Mouse (Mus musculus) stomach, embryonic 16.5 days (tissue): ENCODE results near the gene Hoxc13. TPM values are rescaled to one million over a fixed set of nuclear protein-coding genes. Genes with fewer than 3 reads are reported as not detected.

ENCODE experiments used
- ATAC-seq: fragments of 200-750 bp; cut with Nextera tagmentation; 2 replicates; pipeline ENCODE4 v1.8.0; 2017; ENCODE audit warnings: moderate number of reproducible peaks, moderate TSS enrichment; ENCODE audit not compliant: insufficient read depth, low FRiP score
- H3K27ac ChIP-seq: fragments of 300-500 bp; sonication (generic); 2 replicates; pipeline ENCODE4 v1.5.1; 2014; ENCODE audit warnings: low read length
- H3K27me3 ChIP-seq: fragments of 300-500 bp; sonication (generic); 2 replicates; pipeline ENCODE4 v1.6.1; 2014; ENCODE audit warnings: low read length, control low read depth, mixed read lengths; ENCODE audit not compliant: control insufficient read depth, insufficient read depth
- H3K36me3 ChIP-seq: fragments of 300-500 bp; sonication (generic); 2 replicates; pipeline ENCODE4 v1.6.1; 2014; ENCODE audit warnings: low read length; ENCODE audit not compliant: control insufficient read depth, insufficient read depth
- H3K4me1 ChIP-seq: fragments of 300-500 bp; sonication (generic); 2 replicates; pipeline ENCODE4 v1.6.1; 2014; ENCODE audit warnings: low read length, control low read depth, mixed read lengths; ENCODE audit not compliant: control insufficient read depth, insufficient read depth
- H3K4me2 ChIP-seq: fragments of 300-500 bp; sonication (generic); 2 replicates; pipeline ENCODE4 v1.6.1; 2014; ENCODE audit warnings: low read depth, low read length, mixed read lengths
- H3K4me3 ChIP-seq: fragments of 300-500 bp; sonication (generic); replicated peaks from 2 replicates; pipeline ENCODE4 v1.5.1; 2014; ENCODE audit warnings: mild to moderate bottlenecking, low read length
- H3K9ac ChIP-seq: fragments of 300-500 bp; sonication (generic); 2 replicates; pipeline ENCODE4 v1.6.1; 2014; ENCODE audit warnings: low read length
- H3K9me3 ChIP-seq: fragments of 300-500 bp; sonication (generic); replicated peaks from 2 replicates; pipeline ENCODE4 v1.6.1; 2016; ENCODE audit warnings: low read length, control low read depth; ENCODE audit not compliant: control insufficient read depth
- WGBS: fragments of 180-500 bp; shearing (Covaris S2); extraction: QIAGEN DNeasy Blood & Tissue Kit; methylation state at CpG from one replicate; pipeline ENCODE4 v1.1.7; 2014; 5-methylcytosine and 5-hydroxymethylcytosine counted together
- polyA plus RNA-seq: library from polyadenylated mRNA; unstranded; fragments of >200 nt; fragmentation: Nextera tagmentation; extraction: Ambion mirVana; gene quantifications from 2 replicates; pipeline ENCODE4 v1.2.1, GENCODE M21; 2015

Gene Hoxc13
- polyA plus RNA-seq, 1 experiment from 2014 or later = not detected

DNA sequence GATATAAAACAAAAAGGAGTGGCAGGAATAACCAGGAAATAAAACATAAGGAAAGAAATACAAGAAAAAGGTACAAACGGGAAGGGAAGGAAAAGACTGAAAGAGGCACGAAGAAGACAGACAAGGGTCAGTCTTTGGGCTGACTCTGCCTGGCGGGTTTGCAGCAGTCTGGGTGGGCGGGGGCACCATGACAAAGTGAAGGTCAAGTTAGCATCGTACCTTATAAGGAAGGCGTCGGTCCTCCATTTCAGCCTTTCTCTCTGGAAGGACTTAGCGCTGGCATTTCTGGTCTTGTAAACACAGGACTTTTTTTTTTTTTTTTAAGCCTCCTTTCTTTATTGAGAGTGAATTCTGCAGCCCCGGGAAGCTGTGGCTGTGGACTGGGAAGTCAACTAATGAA lies 26.4 kb downstream of the Hoxc13 start:
- Histone ChIP-seq H3K4me3 (no peak overlapping the region), H3K27me3 (peaks cover 90% of the 10 kb centered on the region), H3K9ac (no peak overlapping the region), H3K9me3 (no peaks in the 10 kb centered on the region), H3K4me1 (no peaks in the 10 kb centered on the region), H3K36me3 (no peaks in the 10 kb centered on the region), H3K4me2 (no peak overlapping the region), H3K27ac (no peak overlapping the region)
- no peak for ATAC-seq
- 1% methylated on average over 9 of the region's 9 CpGs for WGBS

DNA sequence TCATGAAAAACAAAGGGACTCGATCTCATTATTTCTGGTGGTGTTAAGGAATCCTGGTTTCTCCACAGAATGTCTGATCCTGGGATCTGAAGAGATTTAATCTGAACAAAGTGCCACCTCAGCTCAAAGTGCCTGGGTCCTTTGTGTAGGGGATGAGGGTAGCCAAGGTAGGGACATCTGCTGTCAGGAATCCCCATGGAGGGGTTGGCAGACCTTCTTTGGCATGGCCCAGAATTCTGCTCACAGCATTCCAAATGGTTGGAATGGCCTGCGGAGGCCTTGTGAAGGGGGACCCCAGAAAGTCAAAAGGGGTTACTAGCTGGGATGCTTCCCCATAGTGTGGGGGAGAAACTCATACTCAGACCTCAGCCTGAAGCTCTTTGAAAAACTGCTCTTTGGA lies 27.9 kb downstream of the Hoxc13 start:
- H3K27ac ChIP-seq = no peak overlapping the region
- no peaks in the 10 kb centered on the region for H3K9me3 ChIP-seq
- peaks cover 90% of the 10 kb centered on the region for H3K27me3 ChIP-seq
- no peaks in the 10 kb centered on the region for H3K4me1 ChIP-seq
- no peaks in the 10 kb centered on the region for H3K36me3 ChIP-seq
- ATAC-seq = no peak
- no peak overlapping the region for H3K4me2 ChIP-seq
- WGBS = 19% methylated on average over 2 of the region's 2 CpGs
- H3K4me3 ChIP-seq = no peak overlapping the region
- no peak overlapping the region for H3K9ac ChIP-seq

DNA sequence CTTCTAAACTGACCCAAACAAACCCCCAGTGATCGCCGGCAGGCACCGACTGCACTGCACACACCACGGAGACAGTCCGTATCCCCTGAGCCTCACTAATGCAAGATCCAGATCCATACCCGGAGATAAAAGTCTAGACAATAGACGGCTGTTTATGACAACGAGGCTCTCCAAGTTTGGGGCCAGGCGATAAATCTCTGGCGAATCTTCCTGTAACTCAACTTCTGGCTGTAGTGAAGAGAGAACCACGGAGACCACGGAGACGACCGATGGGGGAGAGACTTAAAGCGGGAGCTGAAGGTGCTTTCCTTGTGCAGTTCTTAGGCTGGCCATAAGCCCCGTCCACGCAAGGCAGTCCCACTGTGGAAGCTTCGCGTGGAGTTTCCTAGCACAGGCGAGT lies 28.8 kb downstream of the Hoxc13 start:
- H3K4me3 ChIP-seq = no peak overlapping the region
- no peaks in the 10 kb centered on the region for H3K9me3 ChIP-seq
- no peaks in the 10 kb centered on the region for H3K36me3 ChIP-seq
- 2% methylated on average over 20 of the region's 20 CpGs for WGBS
- H3K9ac ChIP-seq = no peak overlapping the region
- H3K27me3 ChIP-seq = peaks cover 94% of the 10 kb centered on the region
- ATAC-seq = no peak
- H3K4me2 ChIP-seq = no peak overlapping the region
- H3K27ac ChIP-seq = no peak overlapping the region
- no peaks in the 10 kb centered on the region for H3K4me1 ChIP-seq

DNA sequence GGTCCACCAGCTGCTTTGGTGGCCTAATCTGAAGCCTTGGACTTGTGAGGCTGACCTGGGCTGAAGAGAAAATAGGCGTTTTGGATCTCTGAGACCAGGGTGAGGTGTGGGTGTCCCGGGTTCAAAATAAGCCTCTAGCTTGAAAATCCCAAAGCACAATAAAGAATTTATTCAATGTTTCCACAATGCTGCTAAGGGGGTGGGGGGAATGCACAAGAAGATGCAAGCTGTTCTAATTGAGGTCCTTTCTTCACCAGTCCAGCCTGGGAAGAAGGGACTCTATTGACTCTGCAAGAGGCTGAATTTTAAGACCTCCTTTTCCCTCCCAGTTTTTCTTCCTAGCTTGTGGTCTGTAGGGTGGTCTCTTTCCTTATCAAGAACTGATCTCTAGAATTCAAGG lies 30.0 kb downstream of the Hoxc13 start:
- no peak for ATAC-seq
- H3K9me3 ChIP-seq = no peaks in the 10 kb centered on the region
- no peak overlapping the region for H3K27ac ChIP-seq
- no peak overlapping the region for H3K4me2 ChIP-seq
- H3K4me3 ChIP-seq = no peak overlapping the region
- H3K4me1 ChIP-seq = no peaks in the 10 kb centered on the region
- no peak overlapping the region for H3K9ac ChIP-seq
- no peaks in the 10 kb centered on the region for H3K36me3 ChIP-seq
- WGBS = 12% methylated on average over 2 of the region's 2 CpGs
- H3K27me3 ChIP-seq = peaks cover 95% of the 10 kb centered on the region

DNA sequence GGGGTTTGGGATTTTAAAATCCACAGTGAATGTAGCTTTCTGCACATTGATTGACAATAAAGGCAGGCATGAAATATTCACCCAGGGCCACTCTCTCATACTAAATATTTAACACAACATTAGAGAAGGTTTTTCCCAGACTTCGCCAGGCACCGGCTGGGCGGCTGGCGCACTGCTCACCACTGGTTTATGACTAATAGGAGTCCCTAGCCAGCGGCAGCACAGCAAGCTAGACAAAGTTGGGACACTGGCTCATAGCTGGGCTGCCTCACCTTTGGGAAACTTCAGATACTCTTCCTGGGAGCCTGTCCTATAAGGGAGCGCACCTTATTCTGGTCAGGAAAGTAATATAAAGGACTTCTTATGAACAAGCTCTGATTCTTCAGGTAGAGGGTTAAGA lies 32.7 kb downstream of the Hoxc13 start:
- no peak overlapping the region for H3K27ac ChIP-seq
- H3K27me3 ChIP-seq = peaks cover 95% of the 10 kb centered on the region
- no peaks in the 10 kb centered on the region for H3K36me3 ChIP-seq
- no peaks in the 10 kb centered on the region for H3K9me3 ChIP-seq
- H3K4me3 ChIP-seq = no peak overlapping the region
- H3K4me1 ChIP-seq = no peaks in the 10 kb centered on the region
- 6% methylated on average over 6 of the region's 6 CpGs for WGBS
- ATAC-seq = no peak
- H3K4me2 ChIP-seq = no peak overlapping the region
- H3K9ac ChIP-seq = no peak overlapping the region

DNA sequence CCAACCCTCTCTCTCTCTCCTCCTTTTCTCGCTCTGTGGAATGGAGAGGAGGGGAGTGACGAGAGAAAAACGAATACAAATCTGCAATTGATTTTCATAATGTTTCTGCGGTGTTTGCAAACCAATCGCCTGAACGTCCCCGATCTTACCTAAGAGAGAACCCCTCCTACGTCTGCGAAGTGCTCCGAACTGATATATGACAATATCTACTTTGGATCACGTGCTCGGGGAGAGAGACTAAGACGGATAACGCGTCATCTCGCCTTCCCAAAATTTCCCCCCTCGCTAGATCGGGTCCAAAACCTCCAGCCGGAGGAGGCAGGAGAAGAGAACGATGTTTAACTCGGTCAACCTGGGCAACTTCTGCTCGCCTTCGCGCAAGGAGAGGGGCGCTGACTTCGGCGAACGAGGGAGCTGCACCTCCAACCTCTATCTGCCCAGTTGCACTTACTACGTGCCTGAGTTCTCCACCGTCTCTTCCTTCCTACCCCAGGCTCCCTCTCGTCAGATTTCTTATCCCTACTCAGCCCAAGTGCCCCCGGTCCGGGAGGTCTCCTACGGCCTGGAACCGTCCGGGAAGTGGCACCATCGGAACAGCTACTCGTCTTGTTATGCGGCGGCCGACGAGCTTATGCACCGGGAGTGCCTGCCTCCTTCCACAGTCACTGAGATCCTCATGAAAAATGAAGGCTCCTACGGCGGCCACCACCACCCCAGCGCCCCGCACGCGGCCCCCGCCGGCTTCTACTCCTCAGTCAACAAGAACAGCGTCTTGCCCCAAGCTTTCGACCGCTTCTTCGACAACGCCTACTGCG lies 33.5 kb downstream of the Hoxc13 start, which contains the start of gene Hoxc11:
TSS of gene Hoxc11 (plus strand) at position 236 of the 815 bp plus-strand sequence.
- ATAC-seq = no peak
- Histone ChIP-seq H3K9ac (no peak within 1 kb of the TSS), H3K27ac (no peak within 1 kb of the TSS)

DNA sequence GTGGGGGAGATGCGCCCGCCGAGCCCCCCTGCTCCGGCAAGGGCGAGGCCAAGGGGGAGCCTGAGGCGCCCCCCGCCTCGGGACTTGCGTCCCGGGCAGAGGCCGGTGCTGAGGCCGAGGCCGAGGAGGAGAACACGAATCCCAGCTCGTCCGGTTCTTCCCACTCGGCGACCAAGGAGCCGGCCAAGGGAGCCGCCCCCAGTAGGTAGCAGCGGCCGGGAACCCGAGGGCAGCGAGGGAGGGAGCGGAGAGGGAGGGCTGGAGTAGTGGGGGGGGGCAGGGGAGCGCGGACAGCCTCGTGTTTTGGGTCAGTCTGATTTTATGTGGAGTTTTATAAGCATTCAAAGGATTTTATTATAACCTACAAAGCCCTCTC lies 34.1 kb downstream of the Hoxc13 start:
- no peaks in the 10 kb centered on the region for H3K9me3 ChIP-seq
- H3K4me3 ChIP-seq = no peak overlapping the region
- no peaks in the 10 kb centered on the region for H3K4me1 ChIP-seq
- no peak overlapping the region for H3K27ac ChIP-seq
- no peaks in the 10 kb centered on the region for H3K36me3 ChIP-seq
- WGBS = 0% methylated on average over 28 of the region's 28 CpGs
- H3K4me2 ChIP-seq = no peak overlapping the region
- H3K9ac ChIP-seq = no peak overlapping the region
- no peak for ATAC-seq
- peaks cover 92% of the 10 kb centered on the region for H3K27me3 ChIP-seq

More for the DNA sequence above, 33.5 kb downstream of the Hoxc13 start, which contains the start of gene Hoxc11:
- Histone ChIP-seq H3K27me3 (peaks cover 92% of the 10 kb centered on the region), H3K9me3 (no peaks in the 10 kb centered on the region), H3K4me1 (no peaks in the 10 kb centered on the region), H3K4me3 (no peak within 1 kb of the TSS), H3K4me2 (no peak within 1 kb of the TSS), H3K36me3 (no peaks in the 10 kb centered on the region)
- WGBS = 2% methylated on average over 56 of the region's 57 CpGs

DNA sequence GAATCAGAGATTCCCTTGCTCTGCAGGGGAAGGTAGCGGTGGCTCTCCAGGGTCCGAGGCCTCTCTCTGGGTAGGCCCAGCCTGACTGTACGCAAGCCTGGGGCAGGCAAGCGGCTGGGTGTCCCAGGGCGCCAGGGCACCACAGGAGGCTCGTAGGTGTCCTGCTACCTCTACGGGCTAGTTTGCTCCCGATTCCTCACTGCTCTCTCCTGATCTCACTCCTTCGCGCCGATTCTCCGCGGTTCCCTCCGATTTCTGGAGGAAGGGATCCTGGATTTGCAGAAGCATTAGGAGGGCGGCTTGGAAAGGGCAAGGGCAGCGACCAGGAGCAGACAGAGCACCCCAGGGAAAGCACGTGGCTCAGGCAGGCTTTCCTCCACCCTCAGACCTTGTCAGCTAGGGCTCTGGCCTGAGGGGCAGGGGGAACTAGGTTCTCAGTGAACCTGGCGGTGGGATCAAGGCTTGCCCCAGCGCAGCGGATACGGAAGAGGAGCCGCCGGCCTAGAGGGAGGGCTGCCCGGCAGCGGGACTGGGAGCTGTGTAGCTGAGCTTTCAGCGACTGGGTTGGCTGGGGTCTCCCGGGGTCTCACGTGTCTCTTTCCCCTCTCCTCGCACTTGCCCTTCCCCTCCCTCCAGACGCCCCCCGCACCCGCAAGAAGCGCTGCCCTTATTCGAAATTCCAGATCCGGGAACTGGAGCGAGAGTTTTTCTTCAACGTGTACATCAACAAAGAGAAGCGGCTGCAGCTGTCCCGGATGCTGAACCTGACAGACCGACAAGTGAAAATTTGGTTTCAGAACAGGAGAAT lies 35.1 kb downstream of the Hoxc13 start:
- Histone ChIP-seq H3K27ac (no peak overlapping the region), H3K9me3 (no peaks in the 10 kb centered on the region), H3K4me2 (no peak overlapping the region), H3K4me3 (no peak overlapping the region), H3K4me1 (no peaks in the 10 kb centered on the region), H3K36me3 (no peaks in the 10 kb centered on the region), H3K9ac (no peak overlapping the region), H3K27me3 (peaks cover 93% of the 10 kb centered on the region)
- 2% methylated on average over 40 of the region's 40 CpGs for WGBS
- ATAC-seq = no peak

DNA sequence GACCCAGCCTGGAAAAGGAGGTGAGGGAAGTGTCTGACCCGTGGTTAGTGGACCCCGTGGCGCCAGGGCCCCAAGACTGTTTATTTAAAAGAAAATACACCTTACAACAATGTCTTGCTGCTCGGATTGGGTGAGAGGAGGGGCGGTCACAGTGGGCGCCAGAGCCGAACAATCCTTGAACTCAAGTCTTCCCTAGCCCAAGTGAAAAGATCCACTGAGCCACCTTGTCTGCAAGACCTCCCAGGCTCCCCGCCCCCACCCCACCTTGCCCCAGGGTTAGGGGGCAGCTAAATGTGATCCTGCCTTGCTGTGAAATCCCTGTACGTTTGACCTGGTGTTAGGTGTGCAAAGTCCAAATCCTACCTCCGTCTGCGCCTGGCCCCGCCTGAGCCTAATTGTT lies 36.0 kb downstream of the Hoxc13 start:
- H3K27ac ChIP-seq = no peak overlapping the region
- H3K9ac ChIP-seq = no peak overlapping the region
- H3K27me3 ChIP-seq = peaks cover 94% of the 10 kb centered on the region
- H3K4me3 ChIP-seq = no peak overlapping the region
- H3K36me3 ChIP-seq = no peaks in the 10 kb centered on the region
- H3K4me2 ChIP-seq = no peak overlapping the region
- H3K9me3 ChIP-seq = no peaks in the 10 kb centered on the region
- under 1% methylated on average over 12 of the region's 12 CpGs for WGBS
- H3K4me1 ChIP-seq = no peaks in the 10 kb centered on the region
- ATAC-seq = no peak
